Mouse (Mus musculus): Measurements from ENCODE around the gene Krtap15. TPM values are rescaled to one million over a fixed set of nuclear protein-coding genes. Genes with fewer than 3 reads are reported as not detected.

Gene Krtap15
- polyA plus RNA-seq, 1 experiment, result not detected

DNA sequence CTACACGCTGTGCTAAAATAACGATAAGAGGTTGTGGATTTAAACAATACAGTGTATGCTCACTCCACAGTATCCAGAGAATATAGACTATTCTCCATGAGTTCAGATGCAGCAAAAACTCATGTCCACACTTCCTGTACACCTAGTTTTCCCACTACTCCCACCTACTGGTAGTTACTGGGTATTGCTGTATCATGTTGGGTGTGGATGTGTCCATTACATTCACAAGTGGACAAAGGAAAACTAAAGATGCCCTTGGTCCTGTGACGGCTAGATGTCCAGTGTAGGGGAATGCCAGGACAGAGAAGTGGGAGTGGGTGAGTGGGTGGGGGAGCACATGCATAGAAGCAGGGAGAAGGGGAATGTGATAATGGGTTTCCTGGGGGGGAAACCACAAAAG, 3.7 kb downstream of the Krtap15 start:
- Histone ChIP-seq H3ac (ENCODE audit: control insufficient read depth, insufficient read length) (no peak overlapping the region), H3K4me2 (ENCODE audit: low read depth) (no peak overlapping the region), H3K27me3 (ENCODE audit: control insufficient read depth, insufficient read depth, insufficient read length) (no peaks in the 10 kb centered on the region), H3K4me3 (no peak overlapping the region), H3K36me3 (ENCODE audit: control insufficient read depth, insufficient read depth) (no peaks in the 10 kb centered on the region), H3K79me2 (ENCODE audit: control insufficient read depth, insufficient read depth) (no peaks in the 10 kb centered on the region)
- TF ChIP-seq REST (IDR thresholded peaks at IDR 0.05; ENCODE audit: insufficient read depth, insufficient read length) (no peak), CEBPB (IDR thresholded peaks at IDR 0.05; ENCODE audit: insufficient read depth, poor library complexity, severe bottlenecking) (no peak), MYOG (IDR thresholded peaks at IDR 0.05; ENCODE audit: control insufficient read depth in 1 of 3, insufficient read depth in 1 of 3, insufficient read length in 2 of 3, low read depth in 2 of 3) (no peak), TCF3 (IDR thresholded peaks at IDR 0.05; ENCODE audit: insufficient read length, low read depth) (no peak)

- Histone ChIP-seq H3K4me2 (ENCODE audit: low read depth) (no peak within 1 kb of the TSS), H3K4me3 (no peak within 1 kb of the TSS), H3K79me2 (ENCODE audit: control insufficient read depth, insufficient read depth) (no peaks in the 10 kb centered on the region), H3K36me3 (ENCODE audit: control insufficient read depth, insufficient read depth) (no peaks in the 10 kb centered on the region), H3K27me3 (ENCODE audit: control insufficient read depth, insufficient read depth, insufficient read length) (no peaks in the 10 kb centered on the region), H3ac (ENCODE audit: control insufficient read depth, insufficient read length) (no peak within 1 kb of the TSS)
- TF ChIP-seq TCF12 (IDR thresholded peaks at IDR 0.05; ENCODE audit: insufficient read depth, poor library complexity, severe bottlenecking), result no peak
- no peak for TF ChIP-seq E2F4 (IDR thresholded peaks at IDR 0.05; ENCODE audit: insufficient read depth)
- no peak for TF ChIP-seq USF1 (IDR thresholded peaks at IDR 0.05; ENCODE audit: low read depth)
- no peak for TF ChIP-seq TCF3 (IDR thresholded peaks at IDR 0.05; ENCODE audit: insufficient read length, low read depth)
- TF ChIP-seq SRF (IDR thresholded peaks at IDR 0.05; ENCODE audit: control insufficient read depth, insufficient read length, low read depth), result no peak
- TF ChIP-seq MAX (IDR thresholded peaks at IDR 0.05; ENCODE audit: low read depth), result no peak
Measured at GRCm38 (mm10) chr16:88826095-88826652, 6.2 kb downstream of the Krtap15 start, which contains the start of gene Krtap14. TSS of gene Krtap14 (minus strand) at chr16:88826145.

DNA sequence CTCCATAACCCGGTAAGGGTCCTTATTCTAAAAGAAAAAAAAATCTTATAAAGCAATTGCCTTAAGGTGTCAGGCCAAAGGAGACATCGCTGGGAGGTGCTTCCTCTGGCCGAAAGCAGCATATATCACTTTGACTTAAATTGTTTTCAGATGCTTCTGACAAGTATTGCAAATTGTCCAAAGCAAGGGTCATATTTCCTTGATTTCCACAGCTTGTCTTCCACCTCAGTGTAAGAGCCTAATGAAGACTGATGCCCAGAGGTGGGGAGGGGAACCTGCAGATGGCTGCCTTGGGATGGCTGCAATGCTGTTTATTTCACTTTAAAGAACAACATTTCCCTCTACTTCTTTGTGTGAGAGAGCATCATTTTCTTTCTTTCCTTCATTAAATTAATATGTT, 7.0 kb downstream of the Krtap15 start:
- Histone ChIP-seq H3K4me3 (no peak overlapping the region), H3K36me3 (ENCODE audit: control insufficient read depth, insufficient read depth) (no peaks in the 10 kb centered on the region), H3K27me3 (ENCODE audit: control insufficient read depth, insufficient read depth, insufficient read length) (no peaks in the 10 kb centered on the region), H3K4me2 (ENCODE audit: low read depth) (no peak overlapping the region), H3K79me2 (ENCODE audit: control insufficient read depth, insufficient read depth) (no peaks in the 10 kb centered on the region), H3ac (ENCODE audit: control insufficient read depth, insufficient read length) (no peak overlapping the region)
- no peak for TF ChIP-seq SRF (IDR thresholded peaks at IDR 0.05; ENCODE audit: control insufficient read depth, insufficient read length, low read depth)
- TF ChIP-seq TCF12 (IDR thresholded peaks at IDR 0.05; ENCODE audit: insufficient read depth, poor library complexity, severe bottlenecking), result no peak
- TF ChIP-seq USF1 (IDR thresholded peaks at IDR 0.05; ENCODE audit: low read depth), result no peak
- no peak for TF ChIP-seq REST (IDR thresholded peaks at IDR 0.05; ENCODE audit: insufficient read depth, insufficient read length)
- no peak for TF ChIP-seq E2F4 (IDR thresholded peaks at IDR 0.05; ENCODE audit: insufficient read depth)
- TF ChIP-seq MYOD1 (IDR thresholded peaks at IDR 0.05; ENCODE audit: control insufficient read depth in 1 of 3, insufficient read length in 2 of 3, low read depth in 2 of 3), result no peak
- no peak for TF ChIP-seq POLR2AphosphoS2 (IDR thresholded peaks at IDR 0.05; ENCODE audit: insufficient read length, low read depth)
- TF ChIP-seq POLR2A (IDR thresholded peaks at IDR 0.05; ENCODE audit: insufficient read length, low read depth), result no peak
- no peak for TF ChIP-seq TCF3 (IDR thresholded peaks at IDR 0.05; ENCODE audit: insufficient read length, low read depth)
- no peak for TF ChIP-seq MYOG (IDR thresholded peaks at IDR 0.05; ENCODE audit: control insufficient read depth in 1 of 3, insufficient read depth in 1 of 3, insufficient read length in 2 of 3, low read depth in 2 of 3)
- TF ChIP-seq CEBPB (IDR thresholded peaks at IDR 0.05; ENCODE audit: insufficient read depth, poor library complexity, severe bottlenecking), result no peak
- no peak for TF ChIP-seq MAX (IDR thresholded peaks at IDR 0.05; ENCODE audit: low read depth)

- no peak overlapping the region for H3K4me2 ChIP-seq (ENCODE audit: low read depth)
- no peak overlapping the region for H3ac ChIP-seq (ENCODE audit: control insufficient read depth, insufficient read length)
- H3K79me2 ChIP-seq (ENCODE audit: control insufficient read depth, insufficient read depth), result no peaks in the 10 kb centered on the region
- no peaks in the 10 kb centered on the region for H3K36me3 ChIP-seq (ENCODE audit: control insufficient read depth, insufficient read depth)
- no peak overlapping the region for H3K4me3 ChIP-seq
- TF ChIP-seq MYOG (IDR thresholded peaks at IDR 0.05; ENCODE audit: control insufficient read depth in 1 of 3, insufficient read depth in 1 of 3, insufficient read length in 2 of 3, low read depth in 2 of 3), result no peak
- no peak for TF ChIP-seq REST (IDR thresholded peaks at IDR 0.05; ENCODE audit: insufficient read depth, insufficient read length)
- no peak for TF ChIP-seq TCF3 (IDR thresholded peaks at IDR 0.05; ENCODE audit: insufficient read length, low read depth)
- TF ChIP-seq POLR2A (IDR thresholded peaks at IDR 0.05; ENCODE audit: insufficient read length, low read depth), result no peak
- no peak for TF ChIP-seq SRF (IDR thresholded peaks at IDR 0.05; ENCODE audit: control insufficient read depth, insufficient read length, low read depth)
- no peak for TF ChIP-seq USF1 (IDR thresholded peaks at IDR 0.05; ENCODE audit: low read depth)
- TF ChIP-seq MAX (IDR thresholded peaks at IDR 0.05; ENCODE audit: low read depth), result no peak
- TF ChIP-seq E2F4 (IDR thresholded peaks at IDR 0.05; ENCODE audit: insufficient read depth), result no peak
- TF ChIP-seq MYOD1 (IDR thresholded peaks at IDR 0.05; ENCODE audit: control insufficient read depth in 1 of 3, insufficient read length in 2 of 3, low read depth in 2 of 3), result no peak
- TF ChIP-seq TCF12 (IDR thresholded peaks at IDR 0.05; ENCODE audit: insufficient read depth, poor library complexity, severe bottlenecking), result no peak
- no peak for TF ChIP-seq POLR2AphosphoS2 (IDR thresholded peaks at IDR 0.05; ENCODE audit: insufficient read length, low read depth)
- TF ChIP-seq CEBPB (IDR thresholded peaks at IDR 0.05; ENCODE audit: insufficient read depth, poor library complexity, severe bottlenecking), result no peak
- H3K27me3 ChIP-seq (ENCODE audit: control insufficient read depth, insufficient read depth, insufficient read length), result no peaks in the 10 kb centered on the region
Measured at GRCm38 (mm10) chr16:88847363-88847762, 27.3 kb downstream of the Krtap15 start.

DNA sequence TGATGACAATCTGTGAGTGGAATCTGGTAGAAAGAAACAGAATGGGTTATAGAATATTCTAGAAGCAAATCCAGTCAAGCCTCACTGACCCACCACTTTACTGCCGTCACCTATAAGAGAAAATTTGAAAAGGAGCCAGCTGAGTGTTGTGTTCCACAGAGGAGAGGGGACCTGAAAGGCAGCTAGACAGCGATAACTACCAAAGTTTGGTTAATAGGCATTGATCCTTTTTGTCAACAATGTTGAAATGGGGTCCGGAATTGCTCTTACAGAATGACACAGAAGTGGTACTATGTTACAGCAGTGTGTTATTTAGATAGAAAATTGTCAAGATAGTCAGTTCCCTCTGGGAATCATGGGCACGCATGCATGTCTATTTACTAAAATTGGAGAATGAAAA, 28.5 kb downstream of the Krtap15 start:
- Histone ChIP-seq H3K36me3 (ENCODE audit: control insufficient read depth, insufficient read depth) (no peaks in the 10 kb centered on the region), H3K4me2 (ENCODE audit: low read depth) (no peak overlapping the region), H3K27me3 (ENCODE audit: control insufficient read depth, insufficient read depth, insufficient read length) (no peaks in the 10 kb centered on the region), H3K4me3 (no peak overlapping the region), H3K79me2 (ENCODE audit: control insufficient read depth, insufficient read depth) (no peaks in the 10 kb centered on the region), H3ac (ENCODE audit: control insufficient read depth, insufficient read length) (no peak overlapping the region)
- TF ChIP-seq TCF12 (IDR thresholded peaks at IDR 0.05; ENCODE audit: insufficient read depth, poor library complexity, severe bottlenecking) (no peak), MAX (IDR thresholded peaks at IDR 0.05; ENCODE audit: low read depth) (no peak), REST (IDR thresholded peaks at IDR 0.05; ENCODE audit: insufficient read depth, insufficient read length) (no peak), POLR2A (IDR thresholded peaks at IDR 0.05; ENCODE audit: insufficient read length, low read depth) (no peak), E2F4 (IDR thresholded peaks at IDR 0.05; ENCODE audit: insufficient read depth) (no peak), SRF (IDR thresholded peaks at IDR 0.05; ENCODE audit: control insufficient read depth, insufficient read length, low read depth) (no peak), POLR2AphosphoS2 (IDR thresholded peaks at IDR 0.05; ENCODE audit: insufficient read length, low read depth) (no peak), TCF3 (IDR thresholded peaks at IDR 0.05; ENCODE audit: insufficient read length, low read depth) (no peak), CEBPB (IDR thresholded peaks at IDR 0.05; ENCODE audit: insufficient read depth, poor library complexity, severe bottlenecking) (no peak), USF1 (IDR thresholded peaks at IDR 0.05; ENCODE audit: low read depth) (no peak), MYOG (IDR thresholded peaks at IDR 0.05; ENCODE audit: control insufficient read depth in 1 of 3, insufficient read depth in 1 of 3, insufficient read length in 2 of 3, low read depth in 2 of 3) (no peak), MYOD1 (IDR thresholded peaks at IDR 0.05; ENCODE audit: control insufficient read depth in 1 of 3, insufficient read length in 2 of 3, low read depth in 2 of 3) (no peak)
